Mouse (Mus musculus) heart, embryonic 15.5 days (tissue): ENCODE results near the gene Fgf8. TPM values are rescaled to one million over a fixed set of nuclear protein-coding genes. Genes with fewer than 3 reads are reported as not detected.

Source experiments
- ATAC-seq: fragments of 200-750 bp; cut with Nextera tagmentation; replicated peaks from 2 replicates; pipeline ENCODE4 v1.8.0; 2017; ENCODE audit warnings: low read depth, moderate TSS enrichment; ENCODE audit not compliant: insufficient number of reproducible peaks, insufficient read depth, low FRiP score
- H3K27ac ChIP-seq: fragments of 300-500 bp; sonication (generic); 2 replicates; pipeline ENCODE4 v1.5.1; 2015; ENCODE audit warnings: mild to moderate bottlenecking, inconsistent platforms
- H3K27me3 ChIP-seq: fragments of 300-500 bp; sonication (generic); 2 replicates; pipeline ENCODE4 v1.6.1; 2015; ENCODE audit warnings: inconsistent platforms
- H3K36me3 ChIP-seq: fragments of 300-500 bp; sonication (generic); 2 replicates; pipeline ENCODE4 v1.6.1; 2015; ENCODE audit warnings: mild to moderate bottlenecking, inconsistent platforms
- H3K4me1 ChIP-seq: fragments of 300-500 bp; sonication (generic); replicated peaks from 2 replicates; pipeline ENCODE4 v1.6.1; 2015; ENCODE audit warnings: inconsistent platforms
- H3K4me2 ChIP-seq: fragments of 300-500 bp; sonication (generic); 2 replicates; pipeline ENCODE4 v1.6.1; 2015; ENCODE audit warnings: inconsistent platforms, mild to moderate bottlenecking, moderate library complexity
- H3K4me3 ChIP-seq: fragments of 300-500 bp; sonication (generic); 2 replicates; pipeline ENCODE4 v1.5.1; 2015; ENCODE audit warnings: mild to moderate bottlenecking, inconsistent platforms
- H3K9ac ChIP-seq: fragments of 300-500 bp; sonication (generic); 2 replicates; pipeline ENCODE4 v1.6.1; 2015; ENCODE audit warnings: mild to moderate bottlenecking, inconsistent platforms
- H3K9me3 ChIP-seq: fragments of 300-500 bp; sonication (generic); replicated peaks from 2 replicates; pipeline ENCODE4 v1.6.1; 2016; ENCODE audit warnings: inconsistent platforms
- WGBS: fragments of 180-500 bp; shearing (Covaris S2); methylation state at CpG from one replicate; pipeline ENCODE4 v1.1.7; 2015; ENCODE audit warnings: mixed read lengths; 5-methylcytosine and 5-hydroxymethylcytosine counted together
- polyA plus RNA-seq: library from polyadenylated mRNA; unstranded; fragments of >200 nt; fragmentation: Nextera tagmentation; extraction: Ambion mirVana; gene quantifications from 2 replicates; pipeline ENCODE4 v1.2.1, GENCODE M21; 2015

Fgf8 gene
- polyA plus RNA-seq, 1 experiment from 2014 or later: 0.52 TPM

DNA sequence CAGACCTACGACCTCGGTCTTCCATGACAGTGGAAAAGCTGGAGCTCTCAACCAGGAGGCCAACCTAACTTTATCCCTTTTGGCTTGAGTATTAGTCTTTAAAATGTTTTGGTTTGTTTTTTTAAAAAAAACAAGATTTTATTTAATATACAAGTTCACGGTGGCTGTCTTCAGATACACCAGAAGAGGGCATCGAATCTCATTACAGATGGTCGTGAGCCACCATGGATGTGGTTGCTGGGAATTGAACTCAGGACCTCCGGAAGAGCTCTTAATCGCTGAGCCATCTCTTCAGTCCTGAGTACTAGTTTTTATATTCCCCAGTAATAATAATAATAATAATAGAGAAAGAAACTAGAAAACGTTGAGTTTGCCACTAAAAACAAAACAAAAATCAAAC, 39.0 kb upstream of the Fgf8 start:
- no peaks in the 10 kb centered on the region for H3K27me3 ChIP-seq
- peak overlapping the region; percentile 85 for H3K9ac ChIP-seq
- no peaks in the 10 kb centered on the region for H3K9me3 ChIP-seq
- H3K4me2 ChIP-seq: peak overlapping the region; percentile 70
- peak overlapping the region; percentile 78 for H3K4me3 ChIP-seq
- no peak for ATAC-seq
- no peak overlapping the region for H3K27ac ChIP-seq
- peaks cover 29% of the 10 kb centered on the region for H3K36me3 ChIP-seq
- WGBS: 58% methylated on average over 8 of the region's 8 CpGs
- H3K4me1 ChIP-seq: peaks cover 33% of the 10 kb centered on the region

DNA sequence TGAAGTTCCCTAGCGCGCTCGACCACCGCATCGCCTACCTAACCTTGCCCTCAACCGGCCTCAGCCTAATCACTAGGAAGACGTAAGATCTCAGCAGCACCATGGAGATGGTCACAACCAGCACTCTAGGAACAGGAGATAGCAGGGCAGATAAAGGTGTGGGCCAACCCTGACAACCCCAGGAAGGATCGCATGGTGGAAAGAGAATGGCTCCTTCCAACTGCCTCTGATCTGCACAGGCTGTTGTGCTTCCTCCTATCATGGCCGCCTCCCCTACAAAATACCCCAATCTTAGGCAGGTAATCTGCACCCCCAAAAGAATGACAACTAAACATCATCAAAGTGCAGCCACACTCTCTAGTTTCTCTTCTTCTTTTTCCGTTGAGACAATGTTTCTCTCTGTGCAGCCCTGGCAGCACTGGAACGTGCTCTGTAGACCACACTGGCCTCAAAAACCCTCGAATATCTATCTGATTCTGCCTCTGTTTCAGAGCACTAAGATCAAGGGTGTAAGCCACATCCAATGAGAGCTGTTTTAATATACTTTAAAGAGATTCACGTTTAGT, 37.7 kb upstream of the Fgf8 start:
- Histone ChIP-seq H3K9ac (peak overlapping the region; percentile 27; the same call in 1 of the 2 replicates), H3K4me3 (peak overlapping the region; percentile 4; the same call in 1 of the 2 replicates), H3K27ac (no peak overlapping the region), H3K27me3 (no peaks in the 10 kb centered on the region), H3K4me2 (peak overlapping the region; percentile 70), H3K36me3 (peaks cover 41% of the 10 kb centered on the region), H3K4me1 (peaks cover 33% of the 10 kb centered on the region), H3K9me3 (no peaks in the 10 kb centered on the region)
- no peak for ATAC-seq
- WGBS: 72% methylated on average over 13 of the region's 13 CpGs

DNA sequence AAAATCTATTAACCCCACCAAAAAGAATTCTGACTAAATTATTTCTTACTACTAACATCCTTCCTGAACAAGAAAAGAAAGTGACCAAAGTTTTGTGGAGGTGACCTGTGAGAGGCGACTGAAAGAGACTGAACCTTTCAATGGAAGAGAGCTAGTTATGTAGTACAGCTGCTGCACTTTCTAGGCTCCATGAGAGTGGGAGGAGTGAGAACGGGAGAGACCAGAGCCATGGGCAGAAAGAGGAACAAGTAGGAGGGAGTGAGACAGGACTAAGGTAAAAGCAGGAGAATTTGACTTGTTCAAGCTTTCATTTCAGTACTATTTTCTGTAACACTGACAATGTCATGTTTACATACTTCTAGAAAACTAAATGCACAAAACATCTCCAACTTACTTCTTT, 32.8 kb upstream of the Fgf8 start:
- no peak overlapping the region for H3K4me2 ChIP-seq
- H3K4me1 ChIP-seq: peaks cover 13% of the 10 kb centered on the region
- no peak overlapping the region for H3K9ac ChIP-seq
- no peaks in the 10 kb centered on the region for H3K9me3 ChIP-seq
- peaks cover 89% of the 10 kb centered on the region for H3K36me3 ChIP-seq
- H3K27ac ChIP-seq: no peak overlapping the region
- H3K27me3 ChIP-seq: no peaks in the 10 kb centered on the region
- ATAC-seq: no peak
- WGBS: 75% methylated on average over 2 of the region's 2 CpGs
- H3K4me3 ChIP-seq: no peak overlapping the region

DNA sequence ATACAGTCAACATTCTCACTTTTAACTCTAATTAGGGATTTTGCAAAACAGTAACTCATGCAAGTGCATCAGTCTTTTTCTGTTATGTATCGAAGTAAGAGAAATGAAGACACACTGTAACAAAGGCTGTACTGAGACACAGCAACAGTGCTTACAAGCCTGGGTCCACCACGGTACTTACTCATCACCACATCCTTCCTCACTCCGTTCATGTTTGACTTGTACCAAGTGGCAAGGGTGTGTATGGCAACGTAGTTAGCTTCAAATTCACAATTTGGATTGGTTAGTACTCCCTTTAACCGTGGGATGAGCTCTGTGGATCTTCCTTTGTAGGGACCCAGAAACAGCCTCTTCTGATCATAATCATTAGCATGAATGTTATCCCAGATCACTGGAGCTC, 28.8 kb upstream of the Fgf8 start:
- Histone ChIP-seq H3K9me3 (no peaks in the 10 kb centered on the region), H3K36me3 (peaks cover 96% of the 10 kb centered on the region), H3K27me3 (no peaks in the 10 kb centered on the region), H3K4me3 (no peak overlapping the region), H3K4me2 (no peak overlapping the region), H3K4me1 (no peaks in the 10 kb centered on the region), H3K9ac (no peak overlapping the region), H3K27ac (no peak overlapping the region)
- WGBS: 87% methylated on average over 5 of the region's 5 CpGs
- ATAC-seq: no peak

DNA sequence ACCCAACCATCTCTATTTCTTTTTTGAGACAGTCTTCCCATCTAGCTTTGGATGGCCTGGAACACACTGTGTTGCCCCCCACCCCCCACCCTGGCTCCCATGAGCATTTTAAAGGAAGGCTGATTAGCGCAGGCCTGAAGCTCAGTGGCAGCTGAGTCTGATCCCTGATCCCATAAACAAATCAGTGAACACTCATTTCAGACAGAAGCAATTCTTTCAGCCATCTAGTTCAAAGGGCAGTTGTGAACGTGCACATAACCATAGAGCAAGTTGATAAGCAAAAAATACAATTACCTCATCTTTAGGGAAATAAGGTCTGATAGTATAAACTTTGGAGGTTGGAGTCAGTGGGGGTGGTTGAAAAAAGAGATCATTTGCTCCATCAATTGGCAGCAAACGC, 18.1 kb upstream of the Fgf8 start:
- 71% methylated on average over 3 of the region's 3 CpGs for WGBS
- Histone ChIP-seq H3K27ac (no peak overlapping the region), H3K27me3 (no peaks in the 10 kb centered on the region), H3K4me1 (no peaks in the 10 kb centered on the region), H3K4me2 (no peak overlapping the region), H3K9me3 (no peaks in the 10 kb centered on the region), H3K4me3 (no peak overlapping the region), H3K9ac (no peak overlapping the region), H3K36me3 (peaks cover 91% of the 10 kb centered on the region)
- no peak for ATAC-seq

DNA sequence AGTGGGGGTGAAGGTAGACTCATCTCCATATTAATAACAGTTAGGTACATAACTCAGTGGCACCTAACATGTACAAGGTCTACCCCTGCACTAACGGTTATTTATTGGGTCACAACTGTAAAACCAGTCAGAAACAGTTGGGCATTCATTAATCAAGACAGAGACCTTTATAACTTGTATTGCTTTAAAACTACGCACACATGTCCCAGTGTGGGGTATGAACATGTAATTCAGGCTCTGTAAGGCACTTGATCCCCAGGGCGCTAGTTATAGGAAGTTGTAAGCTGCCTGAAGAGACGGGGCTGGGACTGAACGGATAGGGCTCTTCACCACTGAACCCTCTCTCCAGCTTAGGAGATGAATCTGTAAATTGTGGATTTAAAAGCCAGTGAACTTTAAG, 16.0 kb upstream of the Fgf8 start:
- H3K36me3 ChIP-seq: peaks cover 91% of the 10 kb centered on the region
- 91% methylated on average over 5 of the region's 5 CpGs for WGBS
- H3K27ac ChIP-seq: no peak overlapping the region
- H3K27me3 ChIP-seq: no peaks in the 10 kb centered on the region
- no peak for ATAC-seq
- H3K9me3 ChIP-seq: no peaks in the 10 kb centered on the region
- no peak overlapping the region for H3K4me3 ChIP-seq
- H3K9ac ChIP-seq: no peak overlapping the region
- no peak overlapping the region for H3K4me2 ChIP-seq
- no peaks in the 10 kb centered on the region for H3K4me1 ChIP-seq

DNA sequence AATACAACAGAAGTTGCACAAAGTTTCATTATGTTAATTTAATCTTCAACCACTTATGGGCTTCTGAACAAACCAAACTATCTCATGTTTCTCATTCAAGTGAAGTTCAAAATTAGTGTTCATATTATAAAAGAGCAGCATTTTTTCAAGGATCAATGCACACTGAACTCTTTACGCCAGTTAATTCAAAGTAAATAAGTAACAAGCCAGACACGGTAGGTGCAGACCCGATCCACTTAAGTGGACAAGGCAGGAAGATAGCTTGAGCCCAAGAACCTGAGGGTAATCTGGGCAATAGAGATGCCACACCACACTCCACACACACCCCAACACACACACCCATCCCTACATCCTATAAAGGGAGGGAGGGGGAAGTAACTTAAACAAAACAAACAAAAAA, 10.8 kb upstream of the Fgf8 start:
- ATAC-seq: no peak
- no peaks in the 10 kb centered on the region for H3K9me3 ChIP-seq
- no peaks in the 10 kb centered on the region for H3K27me3 ChIP-seq
- peaks cover 8% of the 10 kb centered on the region for H3K4me1 ChIP-seq
- 94% methylated on average over 3 of the region's 3 CpGs for WGBS
- H3K4me3 ChIP-seq: no peak overlapping the region
- no peak overlapping the region for H3K9ac ChIP-seq
- no peak overlapping the region for H3K27ac ChIP-seq
- H3K4me2 ChIP-seq: no peak overlapping the region
- peaks cover 69% of the 10 kb centered on the region for H3K36me3 ChIP-seq

DNA sequence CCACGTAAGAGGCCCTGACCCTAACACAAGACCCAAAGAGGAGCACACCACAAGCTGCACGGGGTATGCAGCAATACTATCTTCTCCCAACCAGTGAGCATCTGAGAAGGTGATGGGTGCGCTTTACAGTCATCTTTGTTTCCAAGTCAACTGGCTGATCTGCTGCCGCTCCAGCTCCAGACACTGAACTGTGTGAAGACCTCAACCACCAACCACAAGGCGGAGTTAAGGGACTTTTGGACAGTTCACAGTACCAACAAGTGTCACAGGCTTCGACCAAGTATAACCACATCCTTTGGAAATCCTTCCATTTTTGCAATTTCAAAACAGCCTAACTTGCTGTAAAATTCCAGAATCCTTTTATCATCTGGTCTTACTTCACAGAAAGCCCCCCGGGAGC, 9.2 kb upstream of the Fgf8 start:
- no peak overlapping the region for H3K4me2 ChIP-seq
- H3K4me3 ChIP-seq: no peak overlapping the region
- H3K27me3 ChIP-seq: no peaks in the 10 kb centered on the region
- no peaks in the 10 kb centered on the region for H3K9me3 ChIP-seq
- H3K9ac ChIP-seq: no peak overlapping the region
- ATAC-seq: no peak
- no peak overlapping the region for H3K27ac ChIP-seq
- H3K36me3 ChIP-seq: peaks cover 54% of the 10 kb centered on the region
- H3K4me1 ChIP-seq: peaks cover 18% of the 10 kb centered on the region
- WGBS: 92% methylated on average over 7 of the region's 7 CpGs

DNA sequence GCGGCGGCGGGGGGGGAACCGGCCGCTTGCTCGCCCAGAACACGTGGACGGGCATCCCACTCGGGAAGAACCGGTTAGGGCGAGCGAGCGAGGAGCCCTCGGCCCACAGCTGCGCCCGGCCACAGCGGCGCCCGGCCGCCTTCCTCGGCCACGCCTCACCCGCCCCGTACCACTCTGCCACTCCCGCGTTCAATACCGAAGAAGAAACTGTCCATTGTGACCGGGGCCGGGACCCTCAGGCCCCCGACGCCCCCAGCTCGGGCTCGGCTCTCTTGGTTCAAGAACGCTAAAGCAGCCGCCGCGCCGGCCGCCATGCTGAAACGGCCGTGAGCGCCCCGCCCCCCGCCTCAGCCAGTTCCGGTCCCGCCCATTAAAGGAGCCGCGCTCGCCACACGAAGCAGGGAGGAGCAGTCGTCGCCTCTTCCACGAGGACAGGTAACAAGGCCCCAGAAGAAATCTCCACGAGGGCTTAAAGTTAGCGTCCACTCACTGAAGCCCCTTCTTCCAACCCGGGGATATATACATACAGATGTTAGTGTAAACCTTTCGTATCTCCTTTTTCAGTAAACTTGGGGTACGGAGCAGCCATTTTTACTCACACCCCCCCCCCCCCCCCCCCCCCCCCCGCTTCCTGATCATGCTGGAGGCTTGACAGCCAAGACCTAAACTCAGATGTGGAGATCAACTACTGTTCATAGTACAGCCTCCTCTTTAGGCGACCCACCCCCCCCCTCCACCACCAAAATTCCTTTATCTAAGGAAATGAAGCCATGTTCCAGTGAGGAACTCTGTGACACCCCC, 6.7 kb upstream of the Fgf8 start, which contains the start of gene Npm3:
TSS of gene Npm3 (minus strand) at position 349 of the 801 bp plus-strand sequence.
- WGBS: under 1% methylated on average over 58 of the region's 60 CpGs
- Histone ChIP-seq H3K9ac (peak within 1 kb of the TSS; percentile 83), H3K27ac (peak within 1 kb of the TSS; percentile 17), H3K4me3 (peak within 1 kb of the TSS; percentile 77), H3K4me1 (peaks cover 31% of the 10 kb centered on the region), H3K27me3 (peaks cover 18% of the 10 kb centered on the region), H3K4me2 (peak within 1 kb of the TSS; percentile 81), H3K9me3 (no peaks in the 10 kb centered on the region), H3K36me3 (peaks cover 30% of the 10 kb centered on the region)
- peak; percentile 82 for ATAC-seq

DNA sequence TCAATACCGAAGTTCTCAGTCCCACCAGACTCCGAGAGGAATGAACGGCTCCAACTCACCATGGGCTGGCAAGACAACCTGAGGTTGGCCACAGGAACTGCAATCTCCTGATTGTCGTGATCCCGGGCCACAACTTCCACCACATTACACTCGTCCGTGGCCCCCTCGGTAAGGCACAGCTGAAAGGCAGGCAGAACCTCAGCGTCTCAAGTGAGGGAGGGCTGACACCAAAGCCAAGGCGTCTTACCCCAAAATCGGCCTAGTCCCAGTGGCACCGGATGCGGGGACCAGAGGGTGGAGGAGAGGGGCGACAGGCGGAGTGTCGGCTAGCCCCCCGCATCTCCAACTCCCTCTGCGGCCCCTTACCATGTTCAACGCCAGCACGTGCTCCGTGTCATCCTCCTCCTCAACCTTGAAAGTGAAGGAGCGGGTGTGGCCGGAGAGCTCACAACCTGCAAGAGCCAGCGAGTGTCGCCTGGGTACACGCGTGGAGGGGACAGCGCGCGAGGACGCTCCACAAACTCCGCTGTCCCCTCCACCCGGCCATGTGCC, 6.1 kb upstream of the Fgf8 start:
- Histone ChIP-seq H3K27me3 (peaks cover 24% of the 10 kb centered on the region), H3K4me1 (peaks cover 31% of the 10 kb centered on the region), H3K9me3 (no peaks in the 10 kb centered on the region), H3K4me3 (peak overlapping the region; percentile 77), H3K4me2 (peak overlapping the region; percentile 81), H3K36me3 (peaks cover 23% of the 10 kb centered on the region), H3K27ac (peak overlapping the region; percentile 17), H3K9ac (peak overlapping the region; percentile 83)
- peak; percentile 42; the same call in 1 of the 2 replicates for ATAC-seq
- WGBS: under 1% methylated on average over 33 of the region's 33 CpGs

DNA sequence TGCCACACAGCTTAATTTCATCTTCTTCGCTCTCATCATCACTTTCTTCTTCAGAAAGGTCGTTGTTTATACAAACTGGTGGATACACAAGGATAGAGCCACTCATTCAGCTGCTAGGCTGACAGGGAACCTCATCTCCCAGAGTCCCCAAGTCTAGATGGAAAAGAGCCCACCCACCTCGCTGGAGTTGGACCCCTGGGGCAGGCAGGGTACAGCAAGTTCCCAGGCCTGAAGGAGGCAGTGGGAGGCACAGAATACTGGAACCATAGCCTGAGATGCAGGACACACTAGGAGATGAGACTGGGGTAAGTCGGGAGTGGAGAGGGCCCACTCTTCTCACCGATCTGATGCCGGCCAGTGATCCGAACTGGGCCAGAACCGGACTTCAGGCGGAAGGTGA, 5.5 kb upstream of the Fgf8 start:
- H3K9ac ChIP-seq: peak overlapping the region; percentile 83
- 37% methylated on average over 9 of the region's 9 CpGs for WGBS
- H3K27me3 ChIP-seq: peaks cover 29% of the 10 kb centered on the region
- H3K4me1 ChIP-seq: peaks cover 32% of the 10 kb centered on the region
- no peak for ATAC-seq
- no peaks in the 10 kb centered on the region for H3K9me3 ChIP-seq
- H3K27ac ChIP-seq: no peak overlapping the region
- peaks cover 18% of the 10 kb centered on the region for H3K36me3 ChIP-seq
- H3K4me3 ChIP-seq: peak overlapping the region; percentile 77
- H3K4me2 ChIP-seq: peak overlapping the region; percentile 81
